Mouse (Mus musculus): ENCODE data around the gene Gfpt2. TPM values are rescaled to one million over a fixed set of nuclear protein-coding genes. Genes with fewer than 3 reads are reported as not detected.

Gfpt2 gene
- polyA plus RNA-seq, 1 experiment from 2014 or later = 6.7 TPM

DNA sequence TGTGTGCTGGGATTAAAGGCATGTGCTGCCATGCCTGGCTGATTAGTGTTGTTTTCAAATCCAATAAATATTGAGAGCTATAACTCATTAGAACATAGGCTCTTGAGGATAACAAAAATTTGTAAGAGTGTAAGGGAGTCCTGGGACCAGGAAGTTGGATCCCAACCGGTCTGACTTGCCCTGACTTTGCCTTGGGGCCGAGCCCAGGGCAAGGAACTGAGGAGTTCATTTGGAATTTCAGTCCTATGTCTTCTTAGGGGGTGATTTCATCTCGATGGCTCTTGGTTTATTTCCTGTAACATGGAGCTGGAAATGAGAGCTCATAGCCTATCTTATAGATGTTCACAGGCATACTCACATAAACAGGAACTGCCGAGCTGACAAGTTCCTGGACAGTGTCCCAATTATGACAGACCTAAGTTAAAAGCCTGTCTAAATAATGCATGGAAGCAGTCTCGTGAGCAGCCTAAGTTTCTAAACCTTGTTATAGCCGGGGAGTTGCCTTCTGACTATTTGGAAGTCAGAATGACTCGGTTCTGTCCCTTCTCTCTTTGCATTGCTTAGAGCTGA lies 35.3 kb downstream of the Gfpt2 start:
- 39% methylated on average over 7 of the region's 7 CpGs for WGBS
- H3K27ac ChIP-seq = peak overlapping the region; percentile 32
- 0 out of 2 replicates have a peak, but pooled peaks cover 3% of the 10 kb centered on the region for H3K4me1 ChIP-seq (replicated peaks)
- no peaks in the 10 kb centered on the region for H3K9me3 ChIP-seq
- peak; percentile 26 for ATAC-seq
- H3K4me3 ChIP-seq (replicated peaks) = no peak overlapping the region
- no peaks in the 10 kb centered on the region for H3K36me3 ChIP-seq
- H3K9ac ChIP-seq = no peak overlapping the region
- H3K27me3 ChIP-seq (replicated peaks) = no peaks in the 10 kb centered on the region
- no peak overlapping the region for H3K4me2 ChIP-seq (replicated peaks)

- no peak overlapping the region for H3K27ac ChIP-seq
- no peaks in the 10 kb centered on the region for H3K27me3 ChIP-seq (replicated peaks)
- H3K9ac ChIP-seq = no peak overlapping the region
- H3K4me1 ChIP-seq (replicated peaks) = 0 out of 2 replicates have a peak, but pooled peaks cover 3% of the 10 kb centered on the region
- no peak for ATAC-seq
- H3K4me2 ChIP-seq (replicated peaks) = no peak overlapping the region
- no peaks in the 10 kb centered on the region for H3K36me3 ChIP-seq
- 82% methylated on average over 12 of the region's 12 CpGs for WGBS
- no peak overlapping the region for H3K4me3 ChIP-seq (replicated peaks)
- no peaks in the 10 kb centered on the region for H3K9me3 ChIP-seq
Measured at GRCm38 (mm10) chr11:49831980-49832379, 38.0 kb downstream of the Gfpt2 start.

- ATAC-seq = no peak
- H3K36me3 ChIP-seq = no peaks in the 10 kb centered on the region
Measured at GRCm38 (mm10) chr11:49832962-49833361, 39.0 kb downstream of the Gfpt2 start.

DNA sequence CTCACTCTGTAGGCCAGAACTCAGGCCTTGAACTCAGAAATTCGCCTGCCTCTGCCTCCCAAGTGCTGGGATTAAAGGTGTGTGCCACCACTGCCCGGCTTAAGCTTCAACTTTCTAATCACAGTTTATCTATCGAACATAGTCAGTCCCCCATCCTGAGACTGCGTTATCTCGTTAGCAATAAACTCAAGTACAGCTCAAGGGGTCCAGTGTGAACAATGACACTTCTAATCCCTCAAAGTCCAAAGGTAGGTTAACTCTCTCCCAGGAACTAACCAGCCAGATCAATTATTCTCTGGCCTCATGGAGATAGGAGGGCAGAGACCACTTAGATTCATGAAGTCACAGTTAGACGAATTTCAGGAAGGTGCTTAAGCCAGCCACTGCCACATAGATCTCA lies 40.3 kb downstream of the Gfpt2 start:
- Histone ChIP-seq H3K9ac (no peak overlapping the region), H3K27me3 (replicated peaks) (no peaks in the 10 kb centered on the region), H3K4me3 (replicated peaks) (no peak overlapping the region), H3K9me3 (no peaks in the 10 kb centered on the region), H3K27ac (no peak overlapping the region), H3K4me1 (replicated peaks) (no peaks in the 10 kb centered on the region), H3K36me3 (no peaks in the 10 kb centered on the region), H3K4me2 (replicated peaks) (no peak overlapping the region)
- ATAC-seq = peak; percentile 52
- WGBS = 75% methylated on average over 6 of the region's 6 CpGs

More at GRCm38 (mm10) chr11:49832962-49833361, 39.0 kb downstream of the Gfpt2 start:
- Histone ChIP-seq H3K9me3 (no peaks in the 10 kb centered on the region), H3K4me2 (replicated peaks) (no peak overlapping the region), H3K4me3 (replicated peaks) (no peak overlapping the region), H3K27ac (no peak overlapping the region), H3K9ac (no peak overlapping the region), H3K4me1 (replicated peaks) (0 out of 2 replicates have a peak, but pooled peaks cover 3% of the 10 kb centered on the region), H3K27me3 (replicated peaks) (no peaks in the 10 kb centered on the region)
- WGBS = 80% methylated on average over 5 of the region's 5 CpGs

DNA sequence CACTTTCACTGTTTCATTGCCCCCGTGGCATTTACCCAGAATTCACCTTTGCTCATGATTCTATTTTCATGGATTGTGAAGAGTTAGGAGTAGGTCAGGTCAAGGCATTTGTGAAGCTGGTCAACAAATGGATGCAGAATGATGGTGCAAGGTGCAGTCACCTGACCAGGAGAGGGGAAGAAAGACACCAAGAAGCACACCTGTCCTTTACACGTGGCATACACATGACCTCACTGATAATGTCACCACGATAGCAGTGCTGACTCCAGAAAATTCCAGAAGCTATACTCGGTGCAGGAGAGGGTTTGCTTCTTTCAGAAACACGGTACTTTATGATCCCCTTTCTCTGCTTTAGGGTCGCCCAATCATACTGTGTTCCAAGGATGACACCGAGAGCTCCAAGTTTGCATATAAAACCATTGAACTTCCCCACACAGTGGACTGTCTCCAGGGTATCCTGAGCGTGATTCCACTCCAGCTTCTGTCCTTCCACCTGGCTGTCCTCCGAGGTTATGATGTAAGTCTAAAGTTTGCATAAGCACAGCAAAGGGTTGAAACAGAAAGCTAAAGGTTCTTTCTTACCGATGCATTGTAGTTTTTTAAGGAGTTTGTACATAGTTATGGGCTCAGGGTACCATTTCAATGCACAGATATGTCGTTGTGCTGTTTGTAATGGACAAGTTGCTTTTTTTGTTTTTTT lies 41.4 kb downstream of the Gfpt2 start:
- Histone ChIP-seq H3K27me3 (replicated peaks) (no peaks in the 10 kb centered on the region), H3K4me3 (replicated peaks) (no peak overlapping the region), H3K9me3 (no peaks in the 10 kb centered on the region), H3K27ac (no peak overlapping the region), H3K4me2 (replicated peaks) (no peak overlapping the region), H3K9ac (no peak overlapping the region), H3K36me3 (no peaks in the 10 kb centered on the region), H3K4me1 (replicated peaks) (no peaks in the 10 kb centered on the region)
- no peak for ATAC-seq
- WGBS = 92% methylated on average over 11 of the region's 11 CpGs

- Histone ChIP-seq H3K36me3 (no peaks in the 10 kb centered on the region), H3K4me2 (replicated peaks) (no peak overlapping the region), H3K9me3 (no peaks in the 10 kb centered on the region), H3K4me3 (replicated peaks) (no peak overlapping the region), H3K9ac (no peak overlapping the region), H3K4me1 (replicated peaks) (no peaks in the 10 kb centered on the region), H3K27me3 (replicated peaks) (no peaks in the 10 kb centered on the region), H3K27ac (no peak overlapping the region)
- 61% methylated on average over 13 of the region's 13 CpGs for WGBS
- ATAC-seq = no peak
Measured at GRCm38 (mm10) chr11:49837717-49838407, 43.9 kb downstream of the Gfpt2 start.

DNA sequence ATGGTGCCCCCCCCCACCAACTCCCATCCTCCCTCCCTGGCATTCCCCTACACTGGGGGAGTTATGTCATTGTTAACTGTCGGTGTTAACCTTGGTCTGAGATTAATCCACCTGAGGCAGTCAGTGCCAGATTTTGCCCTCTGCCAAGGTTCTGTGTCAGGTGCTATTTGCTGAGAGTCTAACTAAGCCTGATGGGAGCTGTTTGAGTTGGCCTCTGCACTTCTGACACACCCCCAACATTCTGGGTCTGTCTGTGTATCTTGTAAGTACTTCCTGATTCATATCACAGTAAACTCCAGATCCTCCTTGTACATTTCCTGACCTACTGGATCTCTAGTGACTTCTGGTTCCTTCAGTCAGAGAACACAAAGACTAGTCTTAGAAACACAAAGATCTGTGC lies 46.7 kb downstream of the Gfpt2 start:
- 52% methylated on average over 1 of the region's 1 CpGs for WGBS
- H3K4me2 ChIP-seq (replicated peaks) = no peak overlapping the region
- H3K4me3 ChIP-seq (replicated peaks) = no peak overlapping the region
- H3K9me3 ChIP-seq = no peaks in the 10 kb centered on the region
- H3K4me1 ChIP-seq (replicated peaks) = no peaks in the 10 kb centered on the region
- no peaks in the 10 kb centered on the region for H3K36me3 ChIP-seq
- peak; percentile 90 for ATAC-seq
- no peaks in the 10 kb centered on the region for H3K27me3 ChIP-seq (replicated peaks)
- peak overlapping the region; percentile 58; the same call in 1 of the 2 replicates for H3K27ac ChIP-seq
- H3K9ac ChIP-seq = no peak overlapping the region

DNA sequence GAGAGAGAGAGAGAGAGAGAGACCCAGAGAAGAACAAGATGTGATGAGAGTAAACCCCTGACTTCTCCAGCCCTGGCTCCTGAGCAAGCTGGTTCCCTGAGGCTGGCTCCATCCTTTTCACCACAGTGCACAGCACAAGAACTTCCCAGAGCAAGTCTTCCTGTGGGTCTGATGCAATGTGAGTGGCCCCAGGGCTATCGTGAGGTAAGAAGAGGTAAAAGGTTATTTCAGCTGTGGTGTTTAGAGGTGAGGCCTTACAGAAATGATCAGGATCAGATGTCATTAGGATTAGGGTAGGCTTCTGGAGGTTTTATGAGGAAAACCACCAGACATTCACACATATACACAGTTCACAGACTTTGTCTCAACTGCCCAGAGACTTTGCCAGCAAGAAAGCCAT lies 47.9 kb downstream of the Gfpt2 start:
- H3K27me3 ChIP-seq (replicated peaks) = no peaks in the 10 kb centered on the region
- no peaks in the 10 kb centered on the region for H3K9me3 ChIP-seq
- no peaks in the 10 kb centered on the region for H3K36me3 ChIP-seq
- 56% methylated on average over 1 of the region's 1 CpGs for WGBS
- no peak overlapping the region for H3K4me2 ChIP-seq (replicated peaks)
- ATAC-seq = no peak
- peaks cover 5% of the 10 kb centered on the region; the same call in 1 of the 2 replicates for H3K4me1 ChIP-seq (replicated peaks)
- H3K4me3 ChIP-seq (replicated peaks) = no peak overlapping the region
- no peak overlapping the region for H3K27ac ChIP-seq
- H3K9ac ChIP-seq = no peak overlapping the region

- Histone ChIP-seq H3K27me3 (replicated peaks) (no peaks in the 10 kb centered on the region), H3K9ac (no peak overlapping the region), H3K4me3 (replicated peaks) (no peak overlapping the region), H3K36me3 (no peaks in the 10 kb centered on the region), H3K4me1 (replicated peaks) (peaks cover 5% of the 10 kb centered on the region; the same call in 1 of the 2 replicates), H3K4me2 (replicated peaks) (no peak overlapping the region), H3K27ac (no peak overlapping the region), H3K9me3 (no peaks in the 10 kb centered on the region)
- no peak for ATAC-seq
- 49% methylated on average over 3 of the region's 3 CpGs for WGBS
Measured at GRCm38 (mm10) chr11:49842718-49843117, 48.7 kb downstream of the Gfpt2 start.

- Histone ChIP-seq H3K9ac (no peak overlapping the region), H3K36me3 (no peaks in the 10 kb centered on the region), H3K4me3 (replicated peaks) (no peak overlapping the region), H3K9me3 (no peaks in the 10 kb centered on the region), H3K4me2 (replicated peaks) (no peak overlapping the region), H3K4me1 (replicated peaks) (peaks cover 13% of the 10 kb centered on the region), H3K27me3 (replicated peaks) (no peaks in the 10 kb centered on the region), H3K27ac (no peak overlapping the region)
- ATAC-seq = no peak
- WGBS = 88% methylated on average over 10 of the region's 10 CpGs
Measured at GRCm38 (mm10) chr11:49844311-49844710, 50.3 kb downstream of the Gfpt2 start.

DNA sequence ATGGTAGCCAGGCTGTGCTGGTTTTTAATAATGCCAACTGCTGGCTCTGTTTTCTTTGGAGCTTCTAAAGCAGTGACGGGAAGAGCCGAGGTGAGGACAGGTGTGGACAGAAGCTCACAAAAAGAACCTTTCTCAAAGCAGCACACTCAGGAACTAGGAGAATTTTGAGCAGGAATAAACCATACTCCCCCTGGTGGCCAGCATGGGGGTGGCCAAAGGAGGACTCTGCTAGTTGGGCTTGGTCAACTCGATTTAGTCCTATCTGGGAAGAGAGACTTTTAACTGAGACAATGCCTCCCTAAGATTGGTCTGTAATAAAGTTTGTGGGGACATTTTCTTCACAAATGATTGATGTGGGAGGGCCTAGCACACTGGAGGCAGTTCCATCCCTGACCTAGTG lies 51.0 kb downstream of the Gfpt2 start:
- H3K9ac ChIP-seq = no peak overlapping the region
- H3K36me3 ChIP-seq = no peaks in the 10 kb centered on the region
- no peak for ATAC-seq
- H3K9me3 ChIP-seq = no peaks in the 10 kb centered on the region
- no peak overlapping the region for H3K27ac ChIP-seq
- no peak overlapping the region for H3K4me2 ChIP-seq (replicated peaks)
- peaks cover 13% of the 10 kb centered on the region for H3K4me1 ChIP-seq (replicated peaks)
- H3K4me3 ChIP-seq (replicated peaks) = no peak overlapping the region
- no peaks in the 10 kb centered on the region for H3K27me3 ChIP-seq (replicated peaks)
- 42% methylated on average over 3 of the region's 3 CpGs for WGBS

DNA sequence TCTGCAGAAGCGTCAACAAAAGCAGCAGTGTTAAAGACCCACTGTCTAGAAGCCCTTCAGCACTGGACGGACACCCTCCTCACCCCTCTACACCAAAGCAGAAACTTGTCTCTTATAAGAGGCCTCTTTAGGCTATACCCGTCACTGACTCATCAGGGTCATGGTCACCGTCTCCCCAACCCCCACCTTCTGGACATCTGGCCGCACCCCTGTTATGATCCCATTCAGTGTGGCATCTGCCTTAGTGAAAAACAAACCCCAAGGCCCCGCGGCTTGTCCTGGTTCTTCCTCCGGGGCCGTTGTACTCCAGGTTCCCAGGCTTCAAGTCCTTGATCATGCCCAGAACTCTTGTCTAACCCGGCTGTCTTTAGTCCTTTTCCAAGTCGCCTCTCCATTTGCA lies 52.0 kb downstream of the Gfpt2 start:
- Histone ChIP-seq H3K27me3 (replicated peaks) (no peaks in the 10 kb centered on the region), H3K9me3 (no peaks in the 10 kb centered on the region), H3K4me2 (replicated peaks) (peak overlapping the region; percentile 83), H3K4me1 (replicated peaks) (peaks cover 13% of the 10 kb centered on the region), H3K4me3 (replicated peaks) (peak overlapping the region; percentile 86), H3K36me3 (no peaks in the 10 kb centered on the region), H3K27ac (peak overlapping the region; percentile 66; the same call in 1 of the 2 replicates), H3K9ac (peak overlapping the region; percentile 71)
- peak; percentile 1; the same call in 1 of the 2 replicates for ATAC-seq
- WGBS = 32% methylated on average over 11 of the region's 11 CpGs

All from intestine, embryonic 15.5 days (tissue).